Mouse (Mus musculus) testis, adult 2 months (tissue): ENCODE results near the gene Atxn3.

Experiments
- CTCF ChIP-seq: fragments of 200-500 bp; IDR thresholded peaks from 2 replicates; pipeline ENCODE4 v1.5.1; 2012; ENCODE audit warnings: low read depth, mild to moderate bottlenecking, inconsistent platforms, low read length, moderate library complexity; ENCODE audit not compliant: control insufficient read depth, insufficient read depth, insufficient replicate concordance
- POLR2A ChIP-seq: fragments of 200-500 bp; IDR thresholded peaks from 2 replicates; pipeline ENCODE4 v1.6.1; 2012; ENCODE audit warnings: low read depth, mild to moderate bottlenecking, inconsistent platforms, low read length, moderate library complexity; ENCODE audit not compliant: control insufficient read depth

- no peak for TF ChIP-seq CTCF
- no peak for TF ChIP-seq POLR2A
These were observed 510 bp upstream of the Atxn3 start for GRCm38 (mm10) chr12:101958556-101958955.
